In the genomic region with DNA sequence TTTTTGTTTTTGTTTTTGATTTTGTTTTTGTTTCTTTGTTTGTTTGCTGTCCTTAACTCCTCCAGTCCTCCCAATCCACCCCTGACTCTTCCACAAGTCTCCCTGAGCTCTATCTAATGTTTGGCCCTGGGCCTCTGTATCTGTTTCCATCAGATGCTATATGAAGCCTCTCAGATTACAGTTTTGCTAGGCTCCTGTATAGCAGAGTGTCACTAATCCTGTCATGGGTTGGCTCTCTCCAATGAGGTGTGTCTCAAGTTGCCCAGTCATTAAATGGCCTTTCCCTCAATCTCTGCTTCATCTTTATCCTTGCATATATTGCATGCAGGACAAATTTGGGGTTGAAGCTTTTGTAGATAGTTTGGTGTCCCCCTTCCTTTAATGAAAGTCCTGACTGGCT, we compare ENCODE assay signal across 28 mouse cellular contexts.
"Had no signal": no experiment of that assay in that cellular context is flagged by ENCODE, and none has a peak within 500 bp of the region (broad histone marks: within the 10 kb centered on the region; RNA-seq: fewer than 3 reads in every experiment).

No protein-coding gene starts in this region.

- H3K27ac ChIP-seq: embryonic facial prominence, embryonic 10.5 days; embryonic facial prominence, embryonic 12.5 days; embryonic facial prominence, embryonic 13.5 days; embryonic facial prominence, embryonic 15.5 days; forebrain, embryonic 10.5 days; forebrain, embryonic 12.5 days; forebrain, embryonic 13.5 days; forebrain, embryonic 15.5 days; gastrocnemius, adult 2 months had no signal

- H3K9me3 ChIP-seq: embryonic facial prominence, embryonic 10.5 days; embryonic facial prominence, embryonic 12.5 days; embryonic facial prominence, embryonic 13.5 days; embryonic facial prominence, embryonic 15.5 days; forebrain, embryonic 10.5 days; forebrain, embryonic 12.5 days; forebrain, embryonic 13.5 days; forebrain, embryonic 15.5 days had no signal

- H3K36me3 ChIP-seq: embryonic facial prominence, embryonic 10.5 days; embryonic facial prominence, embryonic 12.5 days; embryonic facial prominence, embryonic 13.5 days; embryonic facial prominence, embryonic 15.5 days; forebrain, embryonic 10.5 days; forebrain, embryonic 12.5 days; forebrain, embryonic 15.5 days had no signal

- ATAC-seq: forebrain, embryonic 13.5 days; forebrain, embryonic 14.5 days; forebrain, embryonic 15.5 days; forebrain, embryonic 16.5 days; forebrain, postnatal 0 days had no signal

- H3K9ac ChIP-seq: embryonic facial prominence, embryonic 12.5 days; embryonic facial prominence, embryonic 13.5 days; embryonic facial prominence, embryonic 15.5 days; forebrain, embryonic 12.5 days; forebrain, embryonic 13.5 days; forebrain, embryonic 15.5 days; forebrain, postnatal 0 days had no signal

- H3K27me3 ChIP-seq: embryonic facial prominence, embryonic 12.5 days; embryonic facial prominence, embryonic 13.5 days; embryonic facial prominence, embryonic 15.5 days; forebrain, embryonic 12.5 days; forebrain, embryonic 13.5 days; forebrain, embryonic 15.5 days had no signal

- H3K4me2 ChIP-seq: embryonic facial prominence, embryonic 12.5 days; embryonic facial prominence, embryonic 13.5 days; embryonic facial prominence, embryonic 15.5 days; forebrain, embryonic 12.5 days; forebrain, embryonic 13.5 days; forebrain, embryonic 15.5 days had no signal

- H3K4me3 ChIP-seq: embryonic facial prominence, embryonic 10.5 days; embryonic facial prominence, embryonic 12.5 days; embryonic facial prominence, embryonic 13.5 days; embryonic facial prominence, embryonic 15.5 days; erythroblast, embryonic 14.5 days; forebrain, embryonic 10.5 days; forebrain, embryonic 12.5 days; forebrain, embryonic 13.5 days; forebrain, embryonic 15.5 days; gastrocnemius, adult 2 months had no signal

- DNase-seq: cerebellum, adult 18-20 months; cerebellum, adult 2 months; cerebellum, adult 8-10 months; cerebellum, adult 9-10 months; cerebellum, adult 9-11 months; cerebellum, postnatal 10 days; cerebellum, postnatal 14 days; cerebellum, postnatal 25 days; cerebellum, postnatal 36 days; embryo, embryonic 11 days; forebrain, postnatal 0 days; gastrocnemius, adult 2 months; gastrocnemius, postnatal 10 days; gastrocnemius, postnatal 14 days; gastrocnemius, postnatal 25 days; gastrocnemius, postnatal 36 days; heart, adult 11 months had no signal

- H3K4me1 ChIP-seq: embryonic facial prominence, embryonic 10.5 days; embryonic facial prominence, embryonic 12.5 days; embryonic facial prominence, embryonic 13.5 days; embryonic facial prominence, embryonic 15.5 days; forebrain, embryonic 10.5 days; forebrain, embryonic 12.5 days; forebrain, embryonic 13.5 days; forebrain, embryonic 15.5 days had no signal
